Mouse (Mus musculus): ENCODE data around the gene Aasdh. TPM values are rescaled to one million over a fixed set of nuclear protein-coding genes. Genes with fewer than 3 reads are reported as not detected.

Gene Aasdh
- total and polyA plus RNA-seq, 2 experiments from 2014 or later: 8.7 to 16.4 TPM

GRCm38 (mm10) chr5:76847106-76847505, 58.2 kb downstream of the Aasdh start:
- no peak for DNase-seq (ENCODE audit: low spot score)
- Histone ChIP-seq H3K4me2 (ENCODE audit: low read depth, low read length) (no peak overlapping the region), H3K4me1 (ENCODE audit: control insufficient read depth, insufficient read depth) (peaks cover 4% of the 10 kb centered on the region; the same call in 1 of the 2 replicates), H3K4me3 (ENCODE audit: low read depth, low read length) (no peak overlapping the region), H3K9ac (replicated peaks; ENCODE audit: low read depth, low read length) (no peak overlapping the region), H3K9me3 (replicated peaks; ENCODE audit: control insufficient read depth, low read length) (no peaks in the 10 kb centered on the region), H3K27me3 (ENCODE audit: control insufficient read depth, insufficient read depth, low read length) (no peaks in the 10 kb centered on the region), H3K27ac (ENCODE audit: low read depth) (no peak overlapping the region), H3K36me3 (replicated peaks; ENCODE audit: control insufficient read depth, insufficient read depth, low read length) (no peaks in the 10 kb centered on the region)
- ATAC-seq (ENCODE audit: insufficient read depth, low read depth): no peak
- TF ChIP-seq EP300 (IDR thresholded peaks at IDR 0.05; ENCODE audit: low read depth) (no peak), CTCF (IDR thresholded peaks at IDR 0.05; ENCODE audit: low read depth) (no peak)
- WGBS: 86% methylated on average over 6 of the region's 6 CpGs

DNA sequence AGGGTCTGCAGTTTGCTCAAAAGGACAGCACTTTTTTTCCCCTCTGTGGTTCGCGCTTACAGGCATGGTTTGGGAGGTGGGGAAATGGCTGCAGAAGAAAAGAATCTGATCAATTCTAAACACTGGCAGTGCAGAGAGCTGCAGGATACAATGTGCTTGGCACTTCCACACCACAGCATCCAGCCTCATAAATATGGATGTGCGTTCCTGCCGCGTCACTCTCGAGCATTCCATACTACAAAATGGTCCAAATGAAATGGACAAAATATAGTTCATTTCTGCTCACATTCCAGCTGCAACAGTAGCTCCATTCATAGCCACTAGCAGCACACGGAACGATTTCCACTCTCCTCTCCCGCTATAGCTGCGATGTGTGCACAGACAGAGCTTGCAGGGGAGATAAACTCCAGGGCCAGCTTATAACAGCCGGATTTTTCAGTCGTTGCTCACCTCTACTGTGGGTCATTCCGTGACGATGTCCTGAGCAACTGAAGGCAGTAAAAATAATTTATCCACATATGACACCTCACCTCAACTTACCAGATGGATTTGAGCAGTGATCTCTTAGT, 60.6 kb downstream of the Aasdh start:
- no peaks in the 10 kb centered on the region for H3K9me3 ChIP-seq (replicated peaks; ENCODE audit: control insufficient read depth, low read length)

DNA sequence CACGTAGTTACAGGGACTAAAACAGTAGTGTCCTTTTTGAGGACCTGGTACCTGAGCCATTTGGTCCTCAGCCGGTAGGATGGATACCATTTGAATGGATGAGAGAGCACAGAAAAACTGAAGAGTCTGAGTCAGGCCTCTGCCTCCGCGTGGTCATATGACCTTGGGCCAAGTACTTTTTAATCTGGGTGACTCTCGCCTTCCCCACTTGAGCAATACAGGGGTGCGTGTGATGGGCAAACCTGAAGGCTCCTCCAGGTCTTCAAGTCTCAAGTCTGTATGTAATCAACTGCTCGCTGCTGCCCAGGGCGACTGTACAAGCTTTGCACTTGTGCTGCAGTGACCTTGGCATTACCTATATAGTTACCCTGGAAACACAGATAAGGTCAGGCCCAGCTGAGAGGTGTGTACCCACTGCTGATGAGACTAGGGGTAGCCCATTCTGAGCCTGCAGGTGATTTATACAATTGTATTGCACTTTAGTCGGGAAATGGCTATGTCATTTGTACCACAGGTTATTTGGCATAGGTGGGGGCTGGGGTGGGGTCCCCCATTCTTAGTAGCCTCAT, 61.4 kb downstream of the Aasdh start:
- no peak overlapping the region for H3K4me3 ChIP-seq (ENCODE audit: low read depth, low read length)
- no peaks in the 10 kb centered on the region for H3K27me3 ChIP-seq (ENCODE audit: control insufficient read depth, insufficient read depth, low read length)
- H3K9ac ChIP-seq (replicated peaks; ENCODE audit: low read depth, low read length): no peak overlapping the region
- no peaks in the 10 kb centered on the region for H3K36me3 ChIP-seq (replicated peaks; ENCODE audit: control insufficient read depth, insufficient read depth, low read length)
- no peak overlapping the region for H3K27ac ChIP-seq (ENCODE audit: low read depth)
- WGBS: 55% methylated on average over 9 of the region's 9 CpGs
- no peak overlapping the region for H3K4me2 ChIP-seq (ENCODE audit: low read depth, low read length)
- peaks cover 4% of the 10 kb centered on the region; the same call in 1 of the 2 replicates for H3K4me1 ChIP-seq (ENCODE audit: control insufficient read depth, insufficient read depth)
- TF ChIP-seq EP300 (IDR thresholded peaks at IDR 0.05; ENCODE audit: low read depth): no peak
- no peak for DNase-seq (ENCODE audit: low spot score)
- ATAC-seq (ENCODE audit: insufficient read depth, low read depth): 0 out of 2 replicates have a peak, but pooled peaks have one; percentile 44
- H3K9me3 ChIP-seq (replicated peaks; ENCODE audit: control insufficient read depth, low read length): no peaks in the 10 kb centered on the region

More for the DNA sequence above, 60.6 kb downstream of the Aasdh start:
- DNase-seq (ENCODE audit: low spot score): no peak
- H3K9ac ChIP-seq (replicated peaks; ENCODE audit: low read depth, low read length): no peak overlapping the region
- H3K4me1 ChIP-seq (ENCODE audit: control insufficient read depth, insufficient read depth): peaks cover 4% of the 10 kb centered on the region; the same call in 1 of the 2 replicates
- no peak overlapping the region for H3K4me2 ChIP-seq (ENCODE audit: low read depth, low read length)
- WGBS: 59% methylated on average over 14 of the region's 14 CpGs
- H3K27me3 ChIP-seq (ENCODE audit: control insufficient read depth, insufficient read depth, low read length): no peaks in the 10 kb centered on the region
- H3K36me3 ChIP-seq (replicated peaks; ENCODE audit: control insufficient read depth, insufficient read depth, low read length): no peaks in the 10 kb centered on the region
- no peak overlapping the region for H3K27ac ChIP-seq (ENCODE audit: low read depth)
- no peak overlapping the region for H3K4me3 ChIP-seq (ENCODE audit: low read depth, low read length)
- TF ChIP-seq EP300 (IDR thresholded peaks at IDR 0.05; ENCODE audit: low read depth) (no peak), CTCF (IDR thresholded peaks at IDR 0.05; ENCODE audit: low read depth) (no peak)
- no peak for ATAC-seq (ENCODE audit: insufficient read depth, low read depth)

GRCm38 (mm10) chr5:76843448-76843847, 61.9 kb downstream of the Aasdh start:
- TF ChIP-seq EP300 (IDR thresholded peaks at IDR 0.05; ENCODE audit: low read depth) (no peak), CTCF (IDR thresholded peaks at IDR 0.05; ENCODE audit: low read depth) (peak; percentile 83)
- no peak overlapping the region for H3K9ac ChIP-seq (replicated peaks; ENCODE audit: low read depth, low read length)
- H3K27me3 ChIP-seq (ENCODE audit: control insufficient read depth, insufficient read depth, low read length): no peaks in the 10 kb centered on the region
- peaks cover 4% of the 10 kb centered on the region; the same call in 1 of the 2 replicates for H3K4me1 ChIP-seq (ENCODE audit: control insufficient read depth, insufficient read depth)
- H3K27ac ChIP-seq (ENCODE audit: low read depth): no peak overlapping the region
- ATAC-seq (ENCODE audit: insufficient read depth, low read depth): peak; percentile 70; the same call in 1 of the 2 replicates
- no peaks in the 10 kb centered on the region for H3K9me3 ChIP-seq (replicated peaks; ENCODE audit: control insufficient read depth, low read length)
- WGBS: 9% methylated on average over 4 of the region's 4 CpGs
- DNase-seq (ENCODE audit: low spot score): peak; percentile 61
- H3K36me3 ChIP-seq (replicated peaks; ENCODE audit: control insufficient read depth, insufficient read depth, low read length): no peaks in the 10 kb centered on the region
- no peak overlapping the region for H3K4me3 ChIP-seq (ENCODE audit: low read depth, low read length)
- no peak overlapping the region for H3K4me2 ChIP-seq (ENCODE audit: low read depth, low read length)

- no peaks in the 10 kb centered on the region for H3K9me3 ChIP-seq (replicated peaks; ENCODE audit: control insufficient read depth, low read length)
- no peak overlapping the region for H3K4me3 ChIP-seq (ENCODE audit: low read depth, low read length)
- H3K4me1 ChIP-seq (ENCODE audit: control insufficient read depth, insufficient read depth): peaks cover 4% of the 10 kb centered on the region; the same call in 1 of the 2 replicates
- TF ChIP-seq CTCF (IDR thresholded peaks at IDR 0.05; ENCODE audit: low read depth) (no peak), EP300 (IDR thresholded peaks at IDR 0.05; ENCODE audit: low read depth) (no peak)
- DNase-seq (ENCODE audit: low spot score) (no peak), ATAC-seq (ENCODE audit: insufficient read depth, low read depth) (no peak)
- H3K27ac ChIP-seq (ENCODE audit: low read depth): no peak overlapping the region
- H3K36me3 ChIP-seq (replicated peaks; ENCODE audit: control insufficient read depth, insufficient read depth, low read length): no peaks in the 10 kb centered on the region
- no peak overlapping the region for H3K4me2 ChIP-seq (ENCODE audit: low read depth, low read length)
- no peaks in the 10 kb centered on the region for H3K27me3 ChIP-seq (ENCODE audit: control insufficient read depth, insufficient read depth, low read length)
- no peak overlapping the region for H3K9ac ChIP-seq (replicated peaks; ENCODE audit: low read depth, low read length)
- WGBS: 80% methylated on average over 2 of the region's 2 CpGs
Measured at GRCm38 (mm10) chr5:76841859-76842258, 63.5 kb downstream of the Aasdh start.

Data from heart, postnatal 0 days (tissue).